Mouse (Mus musculus): ENCODE results near the gene Wdr66.

The Wdr66 gene

GRCm38 (mm10) chr5:123270917-123271316, 19.0 kb downstream of the Wdr66 start:
- DNase-seq (ENCODE audit: low spot score), result no peak

DNA sequence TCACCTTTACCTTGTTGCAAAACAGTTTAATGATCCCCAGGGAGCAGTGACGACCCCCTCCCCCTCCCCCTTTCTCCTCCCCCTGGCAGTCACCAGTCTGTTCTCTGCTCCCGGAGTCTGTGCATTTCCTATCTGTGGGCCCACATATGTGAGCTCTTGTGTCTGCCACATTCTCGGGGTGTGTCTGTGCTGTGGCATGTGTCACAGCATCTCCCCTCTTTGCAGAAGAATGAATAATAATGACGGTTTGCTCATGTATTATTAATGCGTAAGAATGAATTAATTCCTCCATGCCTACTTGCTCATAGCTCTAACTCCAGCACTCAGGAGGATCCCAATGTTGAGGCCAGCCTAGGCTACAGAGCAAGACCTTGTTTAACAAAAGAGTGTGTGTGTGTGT, 21.0 kb downstream of the Wdr66 start:
- DNase-seq (ENCODE audit: low spot score), result no peak

DNA sequence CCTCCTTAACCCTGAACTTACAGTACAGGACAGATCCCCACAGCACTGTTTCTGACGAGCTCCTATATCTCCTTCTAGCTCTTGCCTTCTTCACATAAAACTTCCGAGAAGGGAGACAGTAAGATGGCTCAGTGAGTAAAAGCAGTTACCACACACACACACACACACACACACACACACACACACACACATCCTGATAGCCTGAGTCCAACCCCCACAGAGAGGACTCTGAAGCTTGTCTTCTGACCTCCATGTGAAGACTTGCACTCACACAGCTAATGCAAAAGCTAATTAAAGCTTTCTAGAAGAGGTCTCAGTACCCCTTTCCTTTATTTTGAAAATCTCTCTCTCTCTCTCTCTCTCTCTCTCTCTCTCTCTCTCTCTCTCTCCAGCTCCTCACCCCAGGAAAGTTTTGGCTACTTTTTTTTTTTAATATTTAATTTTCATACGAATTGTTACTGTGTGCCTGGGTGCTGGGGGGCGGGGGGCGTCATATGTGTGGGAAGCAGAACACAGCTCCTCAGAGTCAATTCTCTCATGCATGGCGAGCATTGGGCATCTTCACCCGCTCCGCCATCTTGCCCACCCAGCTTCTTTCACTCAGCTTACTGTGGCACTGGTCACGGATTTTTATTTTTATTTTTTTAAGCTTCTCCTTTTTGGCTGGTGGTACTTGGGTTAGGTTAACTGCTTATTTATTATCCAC, 24.9 kb downstream of the Wdr66 start:
- no peak for DNase-seq (ENCODE audit: low spot score)

- DNase-seq (ENCODE audit: low spot score), result no peak
Measured at GRCm38 (mm10) chr5:123277342-123277701, 25.4 kb downstream of the Wdr66 start.

DNA sequence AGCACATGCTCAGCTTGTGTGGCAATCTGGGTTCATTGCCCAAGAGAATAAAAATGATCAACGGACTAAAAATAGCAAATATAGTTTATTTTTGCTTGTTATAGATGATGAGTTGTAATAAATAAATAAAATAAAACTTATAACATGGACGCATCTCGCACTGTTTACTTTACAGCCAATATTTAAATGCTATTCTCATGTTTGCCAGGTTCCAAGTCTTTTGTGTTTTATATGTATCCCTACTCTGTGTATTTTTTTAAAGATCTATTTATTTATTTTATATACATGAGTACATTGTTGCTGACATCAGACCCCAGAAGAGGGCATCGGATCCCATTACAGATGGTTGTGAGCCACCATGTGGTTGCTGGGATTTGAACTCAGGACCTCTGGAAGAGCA, 25.8 kb downstream of the Wdr66 start:
- no peak for DNase-seq (ENCODE audit: low spot score)

DNA sequence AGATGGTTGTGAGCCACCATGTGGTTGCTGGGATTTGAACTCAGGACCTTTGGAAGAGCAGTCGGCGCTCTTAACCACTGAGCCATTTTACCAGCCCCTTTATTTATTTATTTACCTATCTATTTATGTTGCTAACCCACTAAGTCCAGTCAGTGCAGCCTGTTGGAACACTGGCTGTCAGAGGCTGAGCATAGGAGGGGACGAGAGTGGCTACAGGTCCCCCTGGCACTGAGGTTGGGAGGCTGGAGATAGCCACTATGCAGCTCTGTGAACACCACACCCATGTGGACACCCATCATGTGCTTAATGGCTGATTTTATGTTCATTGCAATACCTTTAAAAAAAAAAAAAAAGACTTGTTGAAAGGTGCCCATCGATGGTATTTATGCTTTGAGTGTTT, 27.3 kb downstream of the Wdr66 start:
- no peak for DNase-seq (ENCODE audit: low spot score)

DNA sequence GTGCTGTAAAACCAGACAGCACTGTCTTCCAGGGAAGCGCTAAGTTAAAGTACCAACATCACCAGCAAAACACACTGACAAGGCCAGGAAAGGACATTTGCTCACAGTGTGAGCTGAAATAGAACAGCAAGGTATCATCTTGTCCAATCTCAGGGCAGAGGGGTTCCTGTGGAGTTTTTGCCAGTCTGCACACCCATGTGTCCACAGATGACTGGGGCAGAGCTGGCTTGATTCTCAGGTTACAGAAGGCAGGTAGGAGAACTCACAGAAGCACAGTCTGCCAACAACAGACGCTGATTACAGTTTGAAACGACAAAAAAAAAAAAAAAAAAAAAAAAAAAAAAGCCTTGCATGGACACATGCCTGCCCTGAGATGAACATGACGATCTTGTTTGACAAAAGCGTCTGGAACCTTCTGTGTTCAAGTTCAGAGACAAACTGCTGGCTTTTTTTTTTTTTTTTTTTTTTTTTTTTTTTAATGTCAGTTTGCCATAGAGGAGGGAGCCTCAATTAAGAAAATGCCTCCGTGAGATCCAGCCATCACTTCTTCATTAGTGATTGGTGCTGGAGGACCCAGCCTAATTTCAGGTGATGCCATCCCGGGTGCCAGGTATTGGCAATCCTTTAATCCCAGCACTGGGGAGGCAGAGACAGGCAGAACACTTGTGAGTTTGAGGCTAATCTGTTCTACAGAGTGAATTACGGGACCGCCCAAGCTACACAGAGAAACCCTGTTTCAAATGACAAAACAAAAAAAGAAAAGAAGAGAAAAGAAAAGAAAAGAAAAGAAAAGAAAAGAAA, 29.6 kb downstream of the Wdr66 start:
- no peak for DNase-seq (ENCODE audit: low spot score)

GRCm38 (mm10) chr5:123285174-123285573, 33.3 kb downstream of the Wdr66 start:
- DNase-seq (ENCODE audit: low spot score), result no peak

GRCm38 (mm10) chr5:123288079-123288478, 36.2 kb downstream of the Wdr66 start:
- no peak for DNase-seq (ENCODE audit: low spot score)

GRCm38 (mm10) chr5:123294653-123295052, 42.8 kb downstream of the Wdr66 start:
- no peak for DNase-seq (ENCODE audit: low spot score)

GRCm38 (mm10) chr5:123296224-123296806, 44.4 kb downstream of the Wdr66 start:
- DNase-seq (ENCODE audit: low spot score), result no peak

DNA sequence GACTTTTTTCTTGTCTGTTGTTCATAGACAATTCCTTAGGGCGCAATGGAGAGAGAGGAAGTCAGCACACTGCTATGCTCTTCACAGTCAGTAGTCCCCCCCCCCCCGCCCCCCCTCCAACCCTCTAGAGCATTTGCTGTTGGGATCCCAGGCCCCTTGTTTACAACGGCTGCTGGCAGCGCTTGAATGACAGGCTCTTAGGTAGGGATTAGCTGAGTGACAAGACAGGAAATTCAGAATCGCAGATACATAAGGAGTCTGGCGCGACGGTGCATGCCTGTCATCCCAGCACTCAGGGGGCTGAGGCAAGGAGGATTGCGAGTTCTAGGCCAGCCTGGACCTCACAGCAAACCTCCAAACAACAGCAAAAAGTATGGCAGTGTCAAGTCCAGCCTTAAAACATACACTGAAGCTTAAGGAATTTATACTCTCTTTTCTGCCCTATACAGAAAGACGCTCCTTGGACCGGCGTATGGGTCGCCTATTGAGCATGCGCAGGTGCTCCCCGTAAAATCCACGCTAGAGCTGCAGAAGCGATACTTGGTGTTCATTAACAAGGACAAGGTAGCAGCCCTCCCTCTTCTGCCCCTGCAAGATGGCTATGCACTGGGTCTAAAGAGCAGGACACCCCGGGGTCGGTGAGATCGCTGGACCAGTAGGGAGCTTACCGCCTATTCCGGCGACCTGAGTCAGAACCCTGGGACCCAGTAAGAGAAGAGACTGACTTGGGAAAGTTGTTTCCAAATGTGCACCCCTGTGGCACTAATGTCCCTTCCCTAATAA, 45.3 kb downstream of the Wdr66 start:
- DNase-seq (ENCODE audit: low spot score), result no peak

DNA sequence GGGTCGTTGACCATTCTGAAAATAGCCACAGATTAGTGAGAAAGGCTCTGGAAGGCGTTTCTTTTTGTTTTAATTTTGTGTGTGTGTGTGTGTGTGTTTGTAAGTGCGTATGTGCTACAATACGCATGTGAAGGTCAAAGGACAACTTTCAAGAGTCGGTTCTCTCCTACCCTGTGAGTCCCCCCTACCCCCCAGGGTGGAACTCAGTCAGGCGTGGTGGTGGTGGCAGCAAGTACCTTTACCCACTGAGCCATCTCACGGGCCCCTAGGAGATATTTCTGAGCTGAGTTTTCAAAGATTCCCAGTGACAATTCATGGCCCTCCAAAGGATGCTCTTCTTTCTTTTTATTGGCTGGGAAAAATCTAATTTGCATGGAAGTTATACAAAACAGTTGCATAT, 45.9 kb downstream of the Wdr66 start:
- DNase-seq (ENCODE audit: low spot score), result no peak

GRCm38 (mm10) chr5:123298526-123298925, 46.6 kb downstream of the Wdr66 start:
- DNase-seq (ENCODE audit: low spot score), result no peak

DNA sequence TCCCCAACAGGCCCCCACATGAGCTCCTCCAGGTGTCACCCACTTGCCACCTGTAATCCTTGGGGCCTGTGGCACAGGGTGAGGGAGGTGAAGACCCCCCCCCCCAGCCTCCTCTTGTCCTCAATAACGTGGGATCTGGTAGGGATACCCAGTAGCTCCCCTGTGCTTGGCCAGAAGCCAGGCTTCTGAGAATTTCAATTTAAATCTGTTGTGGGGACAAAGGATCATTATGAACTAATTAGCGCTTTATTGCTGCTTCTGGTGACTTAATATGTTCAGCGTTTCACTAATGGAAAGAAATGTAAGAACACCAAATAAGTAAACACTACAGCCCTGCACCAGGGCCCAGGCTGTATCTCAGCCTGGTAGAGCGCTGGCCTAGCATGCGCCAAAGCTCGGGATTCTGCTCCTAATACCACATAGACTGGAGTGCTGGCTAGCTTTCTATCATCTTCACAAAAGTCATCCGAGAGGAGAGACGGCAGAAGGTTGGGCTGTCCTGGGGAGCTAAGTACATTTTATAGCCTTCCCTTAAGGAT, 48.7 kb downstream of the Wdr66 start:
- no peak for DNase-seq (ENCODE audit: low spot score)

DNA sequence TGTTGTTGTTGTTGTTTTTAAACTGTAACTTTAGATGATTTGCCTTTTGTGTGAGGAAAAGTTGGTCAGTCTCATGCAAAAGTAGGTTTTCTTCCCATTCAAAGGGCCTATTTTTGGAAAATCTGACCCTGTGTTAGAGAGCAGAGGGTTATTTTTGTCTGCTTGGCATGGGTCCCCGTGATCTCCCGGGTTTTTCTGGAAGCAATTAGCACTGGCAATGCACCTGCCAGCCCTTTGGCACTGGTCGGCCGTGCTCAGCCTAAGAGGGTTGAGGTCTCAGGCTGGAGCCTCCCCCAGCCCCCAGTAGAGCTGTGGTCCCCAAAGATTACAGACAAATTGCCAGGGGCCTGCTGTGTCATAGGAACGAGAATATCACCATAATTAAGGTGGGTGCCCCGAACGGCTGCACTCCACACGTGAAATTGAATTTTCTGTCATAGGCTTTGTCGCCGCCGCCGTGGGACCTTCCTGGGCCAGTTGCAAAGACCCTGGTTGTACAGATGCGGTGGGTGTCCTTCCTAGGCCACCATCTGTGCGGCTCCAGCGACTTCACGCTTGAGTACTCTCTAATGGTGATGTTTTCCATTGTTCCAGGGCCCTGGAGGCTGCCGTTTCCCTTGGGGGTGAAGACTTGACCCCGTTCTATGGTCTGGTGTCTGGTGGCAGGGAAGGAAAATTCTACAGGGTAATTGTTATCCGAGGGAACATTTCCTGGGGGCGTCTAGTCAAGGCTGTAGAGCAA, 50.0 kb downstream of the Wdr66 start:
- DNase-seq (ENCODE audit: low spot score), result no peak

DNA sequence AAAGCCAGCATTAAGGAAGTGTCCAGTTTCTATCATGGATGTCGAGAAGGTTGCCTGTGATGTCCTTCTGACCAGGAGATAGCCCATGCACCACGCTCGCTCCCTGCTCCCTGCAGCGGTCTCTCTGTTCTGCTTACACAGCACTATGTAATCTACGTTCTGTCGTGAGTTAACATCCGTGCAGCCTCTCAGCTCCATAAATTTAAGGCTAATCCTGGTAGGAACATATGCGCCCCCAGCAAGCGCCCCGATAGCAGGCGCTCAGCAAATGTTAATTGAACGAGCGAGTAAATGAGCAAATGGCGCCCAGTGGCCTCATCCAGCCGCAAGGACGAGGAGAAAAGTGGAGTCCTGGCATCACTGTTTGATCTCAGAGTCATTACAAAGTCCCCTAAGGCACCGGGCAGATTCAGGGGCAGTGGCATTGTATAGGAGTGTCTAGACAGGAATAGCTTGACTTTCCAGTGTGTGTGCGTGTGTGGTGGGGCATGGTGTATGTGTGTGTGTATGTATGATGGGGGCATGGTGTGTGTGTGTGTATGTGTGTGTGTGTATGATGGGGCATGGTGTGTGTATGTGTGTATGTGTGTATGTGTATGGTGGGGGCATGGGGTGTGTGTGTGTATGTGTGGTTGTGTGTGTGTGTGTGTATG, 55.9 kb downstream of the Wdr66 start:
- no peak for DNase-seq (ENCODE audit: low spot score)

DNA sequence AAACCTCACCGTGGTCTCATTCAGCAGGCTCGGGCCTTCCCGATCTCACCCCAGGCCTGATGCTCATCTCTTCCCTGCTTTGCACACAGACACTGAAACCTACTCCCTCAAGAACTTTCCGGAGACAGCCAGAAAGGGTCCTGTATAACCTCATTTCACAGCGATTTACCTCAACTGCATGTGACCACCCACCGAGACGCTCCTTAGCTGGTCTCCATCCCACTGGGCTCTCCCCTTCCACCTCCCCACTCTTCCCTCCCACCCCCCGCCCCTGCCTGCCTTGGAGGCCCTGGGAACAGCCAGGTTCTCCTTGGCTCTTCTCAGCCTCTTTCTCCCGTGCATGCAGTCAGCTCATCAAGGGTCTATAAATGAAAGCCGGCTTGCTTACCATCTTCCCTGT, 57.9 kb downstream of the Wdr66 start:
- DNase-seq (ENCODE audit: low spot score), result no peak

- no peak for DNase-seq (ENCODE audit: low spot score)
Measured at GRCm38 (mm10) chr5:123310221-123310620, 58.3 kb downstream of the Wdr66 start.

- no peak for DNase-seq (ENCODE audit: low spot score)
Measured at GRCm38 (mm10) chr5:123313058-123313630, 61.2 kb downstream of the Wdr66 start.
